Mouse (Mus musculus) hindbrain, embryonic 13.5 days (tissue): ENCODE measurements at regions not wholly inside any gene's neighbourhood (a gene's known extent, or its start where the extent isn't known, plus 50 kb on each side); places are given as distances from the start of the nearest gene placed in this dataset.

Experiments used
- ATAC-seq: fragments of 200-750 bp; cut with Nextera tagmentation; 2 replicates; pipeline ENCODE4 v1.8.0; 2017; ENCODE audit warnings: moderate TSS enrichment; ENCODE audit not compliant: low FRiP score
- H3K27ac ChIP-seq: fragments of 300-500 bp; sonication (generic); 2 replicates; pipeline ENCODE4 v1.5.1; 2015; ENCODE audit warnings: inconsistent platforms, mild to moderate bottlenecking, moderate library complexity
- H3K27me3 ChIP-seq: fragments of 300-500 bp; sonication (generic); 2 replicates; pipeline ENCODE4 v1.6.1; 2015; ENCODE audit warnings: mild to moderate bottlenecking, inconsistent platforms
- H3K36me3 ChIP-seq: fragments of 300-500 bp; sonication (generic); 2 replicates; pipeline ENCODE4 v1.6.1; 2015; ENCODE audit warnings: mild to moderate bottlenecking, inconsistent platforms
- H3K4me1 ChIP-seq: fragments of 300-500 bp; sonication (generic); replicated peaks from 2 replicates; pipeline ENCODE4 v1.6.1; 2015; ENCODE audit warnings: inconsistent platforms
- H3K4me2 ChIP-seq: fragments of 300-500 bp; sonication (generic); 2 replicates; pipeline ENCODE4 v1.6.1; 2015; ENCODE audit warnings: inconsistent platforms, mild to moderate bottlenecking, moderate library complexity
- H3K4me3 ChIP-seq: fragments of 300-500 bp; sonication (generic); 2 replicates; pipeline ENCODE4 v1.5.1; 2015; ENCODE audit warnings: mild to moderate bottlenecking, inconsistent platforms
- H3K9ac ChIP-seq: fragments of 300-500 bp; sonication (generic); 2 replicates; pipeline ENCODE4 v1.6.1; 2015; ENCODE audit warnings: mild to moderate bottlenecking, inconsistent platforms
- H3K9me3 ChIP-seq: fragments of 300-500 bp; sonication (generic); 2 replicates; pipeline ENCODE4 v1.6.1; 2016; ENCODE audit warnings: inconsistent platforms
- WGBS: fragments of 180-500 bp; shearing (Covaris S2); methylation state at CpG from one replicate; pipeline ENCODE4 v1.1.7; 2015; 5-methylcytosine and 5-hydroxymethylcytosine counted together

GRCm38 (mm10) chr16:90598727-90599126, 128.5 kb downstream of the Mis18a start:
- no peak for ATAC-seq
- Histone ChIP-seq H3K27me3 (no peaks in the 10 kb centered on the region), H3K27ac (no peak overlapping the region), H3K4me2 (no peak overlapping the region), H3K9ac (no peak overlapping the region), H3K4me1 (no peaks in the 10 kb centered on the region), H3K4me3 (no peak overlapping the region), H3K9me3 (peaks cover 11% of the 10 kb centered on the region), H3K36me3 (no peaks in the 10 kb centered on the region)
- 82% methylated on average over 7 of the region's 7 CpGs for WGBS

GRCm38 (mm10) chr16:90592721-90593481, 134.3 kb downstream of the Mis18a start:
- ATAC-seq: no peak

GRCm38 (mm10) chr16:90585171-90585570, 142.0 kb downstream of the Mis18a start:
- peaks cover 5% of the 10 kb centered on the region; the same call in 1 of the 2 replicates for H3K4me1 ChIP-seq
- H3K4me3 ChIP-seq: no peak overlapping the region
- no peaks in the 10 kb centered on the region for H3K27me3 ChIP-seq
- no peak for ATAC-seq
- no peak overlapping the region for H3K27ac ChIP-seq
- 92% methylated on average over 7 of the region's 7 CpGs for WGBS
- H3K36me3 ChIP-seq: no peaks in the 10 kb centered on the region; the same call in 1 of the 2 replicates
- H3K9me3 ChIP-seq: peaks cover 16% of the 10 kb centered on the region; the same call in 1 of the 2 replicates
- no peak overlapping the region for H3K4me2 ChIP-seq
- no peak overlapping the region for H3K9ac ChIP-seq

More at GRCm38 (mm10) chr16:90592721-90593481, 134.3 kb downstream of the Mis18a start:
- no peak overlapping the region for H3K27ac ChIP-seq
- WGBS: 80% methylated on average over 6 of the region's 6 CpGs
- H3K27me3 ChIP-seq: no peaks in the 10 kb centered on the region
- no peaks in the 10 kb centered on the region for H3K4me1 ChIP-seq
- no peaks in the 10 kb centered on the region for H3K36me3 ChIP-seq
- no peak overlapping the region for H3K9ac ChIP-seq
- peaks cover 11% of the 10 kb centered on the region; the same call in 1 of the 2 replicates for H3K9me3 ChIP-seq
- H3K4me3 ChIP-seq: no peak overlapping the region
- no peak overlapping the region for H3K4me2 ChIP-seq

- Histone ChIP-seq H3K4me3 (no peak overlapping the region), H3K9me3 (peaks cover 5% of the 10 kb centered on the region; the same call in 1 of the 2 replicates), H3K9ac (no peak overlapping the region), H3K4me1 (peaks cover 5% of the 10 kb centered on the region; the same call in 1 of the 2 replicates), H3K36me3 (no peaks in the 10 kb centered on the region), H3K4me2 (no peak overlapping the region), H3K27me3 (no peaks in the 10 kb centered on the region), H3K27ac (no peak overlapping the region)
- 65% methylated on average over 8 of the region's 8 CpGs for WGBS
- ATAC-seq: no peak
These were observed 146.8 kb downstream of the Mis18a start for GRCm38 (mm10) chr16:90580411-90580810.

GRCm38 (mm10) chr16:90571107-90571506, 156.1 kb downstream of the Mis18a start:
- no peaks in the 10 kb centered on the region for H3K27me3 ChIP-seq
- no peak overlapping the region for H3K27ac ChIP-seq
- H3K36me3 ChIP-seq: no peaks in the 10 kb centered on the region
- no peak for ATAC-seq
- no peak overlapping the region for H3K4me3 ChIP-seq
- H3K4me1 ChIP-seq: no peaks in the 10 kb centered on the region
- no peaks in the 10 kb centered on the region for H3K9me3 ChIP-seq
- H3K9ac ChIP-seq: no peak overlapping the region
- H3K4me2 ChIP-seq: no peak overlapping the region

GRCm38 (mm10) chr16:90569826-90570225, 157.4 kb downstream of the Mis18a start:
- Histone ChIP-seq H3K9me3 (no peaks in the 10 kb centered on the region), H3K4me1 (0 out of 2 replicates have a peak, but pooled peaks cover 4% of the 10 kb centered on the region)
- 74% methylated on average over 1 of the region's 1 CpGs for WGBS

GRCm38 (mm10) chr16:90565182-90565581, 162.0 kb downstream of the Mis18a start:
- no peaks in the 10 kb centered on the region for H3K36me3 ChIP-seq
- 0 out of 2 replicates have a peak, but pooled peaks cover 4% of the 10 kb centered on the region for H3K4me1 ChIP-seq
- no peak overlapping the region for H3K4me3 ChIP-seq
- H3K27me3 ChIP-seq: no peaks in the 10 kb centered on the region
- H3K9me3 ChIP-seq: no peaks in the 10 kb centered on the region
- H3K9ac ChIP-seq: no peak overlapping the region
- ATAC-seq: no peak
- H3K27ac ChIP-seq: 0 out of 2 replicates have a peak overlapping the region, but pooled peaks have one; percentile 9
- 69% methylated on average over 2 of the region's 2 CpGs for WGBS
- H3K4me2 ChIP-seq: no peak overlapping the region

More at GRCm38 (mm10) chr16:90569826-90570225, 157.4 kb downstream of the Mis18a start:
- Histone ChIP-seq H3K27ac (no peak overlapping the region), H3K4me3 (no peak overlapping the region), H3K4me2 (no peak overlapping the region), H3K9ac (no peak overlapping the region), H3K36me3 (no peaks in the 10 kb centered on the region), H3K27me3 (no peaks in the 10 kb centered on the region)
- ATAC-seq: no peak

- Histone ChIP-seq H3K9ac (no peak overlapping the region), H3K4me1 (peaks cover 12% of the 10 kb centered on the region), H3K4me2 (no peak overlapping the region), H3K36me3 (no peaks in the 10 kb centered on the region), H3K27ac (no peak overlapping the region), H3K4me3 (no peak overlapping the region), H3K9me3 (peaks cover 8% of the 10 kb centered on the region; the same call in 1 of the 2 replicates), H3K27me3 (no peaks in the 10 kb centered on the region)
- ATAC-seq: no peak
- WGBS: 77% methylated on average over 7 of the region's 7 CpGs
These were observed 167.3 kb downstream of the Hunk start for GRCm38 (mm10) chr16:90553120-90553519.

- Histone ChIP-seq H3K27me3 (0 out of 2 replicates have a peak, but pooled peaks cover 3% of the 10 kb centered on the region), H3K4me3 (no peak overlapping the region), H3K4me1 (peaks cover 17% of the 10 kb centered on the region), H3K27ac (no peak overlapping the region), H3K4me2 (no peak overlapping the region), H3K9me3 (peaks cover 8% of the 10 kb centered on the region; the same call in 1 of the 2 replicates), H3K9ac (no peak overlapping the region), H3K36me3 (no peaks in the 10 kb centered on the region)
- no peak for ATAC-seq
- WGBS: 80% methylated on average over 3 of the region's 3 CpGs
These were observed 165.2 kb downstream of the Hunk start for GRCm38 (mm10) chr16:90551041-90551440.

- Histone ChIP-seq H3K9ac (no peak overlapping the region), H3K9me3 (peaks cover 8% of the 10 kb centered on the region; the same call in 1 of the 2 replicates), H3K27ac (no peak overlapping the region), H3K4me1 (peaks cover 17% of the 10 kb centered on the region), H3K27me3 (0 out of 2 replicates have a peak, but pooled peaks cover 3% of the 10 kb centered on the region), H3K4me3 (no peak overlapping the region), H3K36me3 (no peaks in the 10 kb centered on the region), H3K4me2 (no peak overlapping the region)
- WGBS: 67% methylated on average over 13 of the region's 13 CpGs
- no peak for ATAC-seq
These were observed 164.4 kb downstream of the Hunk start for GRCm38 (mm10) chr16:90550058-90550795.
